Mouse (Mus musculus): Measurements from ENCODE around the gene Camkk1.
A peak's percentile ranks its signal among the peaks of the same experiment; 100 is the strongest.

Gene Camkk1

GRCm38 (mm10) chr11:73049335-73049734, 30.5 kb downstream of the Camkk1 start:
- DNase-seq (ENCODE audit: low read depth, low spot score) = peak; percentile 85

- DNase-seq (ENCODE audit: low read depth, low spot score) = no peak
Measured at GRCm38 (mm10) chr11:73052795-73053194, 34.0 kb downstream of the Camkk1 start.

GRCm38 (mm10) chr11:73057701-73058100, 38.9 kb downstream of the Camkk1 start:
- DNase-seq (ENCODE audit: low read depth, low spot score) = no peak

- no peak for DNase-seq (ENCODE audit: low read depth, low spot score)
Measured at GRCm38 (mm10) chr11:73059630-73060029, 40.8 kb downstream of the Camkk1 start.

GRCm38 (mm10) chr11:73061413-73061812, 42.6 kb downstream of the Camkk1 start:
- DNase-seq (ENCODE audit: low read depth, low spot score) = no peak

- DNase-seq (ENCODE audit: low read depth, low spot score) = peak; percentile 53
Measured at GRCm38 (mm10) chr11:73071839-73072238, 53.0 kb downstream of the Camkk1 start.

- DNase-seq (ENCODE audit: low read depth, low spot score) = no peak
Measured at GRCm38 (mm10) chr11:73076295-73076694, 57.5 kb downstream of the Camkk1 start.

GRCm38 (mm10) chr11:73076733-73077132, 57.9 kb downstream of the Camkk1 start:
- DNase-seq (ENCODE audit: low read depth, low spot score) = no peak

- no peak for DNase-seq (ENCODE audit: low read depth, low spot score)
Measured at GRCm38 (mm10) chr11:73077211-73077720, 58.5 kb downstream of the Camkk1 start.

GRCm38 (mm10) chr11:73078615-73079014, 59.8 kb downstream of the Camkk1 start:
- DNase-seq (ENCODE audit: low read depth, low spot score) = no peak

GRCm38 (mm10) chr11:73080306-73080705, 61.5 kb downstream of the Camkk1 start:
- no peak for DNase-seq (ENCODE audit: low read depth, low spot score)

GRCm38 (mm10) chr11:73084303-73084702, 65.5 kb downstream of the Camkk1 start:
- DNase-seq (ENCODE audit: low read depth, low spot score) = no peak

GRCm38 (mm10) chr11:73084804-73085231, 66.0 kb downstream of the Camkk1 start:
- DNase-seq (ENCODE audit: low read depth, low spot score) = no peak

GRCm38 (mm10) chr11:73085391-73085790, 66.6 kb downstream of the Camkk1 start:
- peak; percentile 20 for DNase-seq (ENCODE audit: low read depth, low spot score)

GRCm38 (mm10) chr11:73087700-73088480, 69.1 kb downstream of the Camkk1 start:
- no peak for DNase-seq (ENCODE audit: low read depth, low spot score)

- no peak for DNase-seq (ENCODE audit: low read depth, low spot score)
Measured at GRCm38 (mm10) chr11:73090283-73090682, 71.5 kb downstream of the Camkk1 start, which contains the start of gene Itgae. Gene Itgae, plus strand, starts transcription at chr11:73090583.

- DNase-seq (ENCODE audit: low read depth, low spot score) = no peak
Measured at GRCm38 (mm10) chr11:73090826-73091225, 72.0 kb downstream of the Camkk1 start.

Measured in R1 (cell line).